Mouse (Mus musculus): ENCODE data around the gene Fn3k. TPM values are rescaled to one million over a fixed set of nuclear protein-coding genes. Genes with fewer than 3 reads are reported as not detected.

Gene Fn3k
- total RNA-seq (2014; fragmentation: Nextera tagmentation): 1.0 and 65.8 TPM in 2 replicates
- total RNA-seq (2017): 2.3 and 3.0 TPM in 2 replicates
- 0.04 and 0.15 TPM in 2 replicates for polyA plus RNA-seq (2012)

- peak within 1 kb of the TSS; percentile 67; the same call in 1 of the 2 replicates for H3K4me3 ChIP-seq (ENCODE audit: low read depth, low read length)
- H3K9me3 ChIP-seq (replicated peaks): no peaks in the 10 kb centered on the region
- ATAC-seq (ENCODE audit: extremely low read depth, insufficient number of reproducible peaks, low FRiP score, poor library complexity, severe bottlenecking) (peak; percentile 90), DNase-seq (ENCODE audit: low spot score) (peak; percentile 65)
- peaks cover 25% of the 10 kb centered on the region for H3K4me1 ChIP-seq (ENCODE audit: insufficient read depth, low read depth, low read length)
- H3K27me3 ChIP-seq (ENCODE audit: insufficient read depth, low read length): peaks cover 9% of the 10 kb centered on the region; the same call in 1 of the 2 replicates
- peaks cover 14% of the 10 kb centered on the region for H3K36me3 ChIP-seq (replicated peaks)
- TF ChIP-seq GATA2 (IDR thresholded peaks at IDR 0.05; ENCODE audit: borderline replicate concordance, low read depth, low read length): no peak
- TF ChIP-seq TAL1 (conservative IDR thresholded peaks at IDR 0.05; ENCODE audit: low read depth, low read length): no peak
- no peak for TF ChIP-seq CTCF (IDR thresholded peaks at IDR 0.05; ENCODE audit: low read depth, low read length)
- no peak for TF ChIP-seq POLR2AphosphoS5 (IDR thresholded peaks at IDR 0.05; ENCODE audit: insufficient replicate concordance, low read depth, low read length)
- no peak for TF ChIP-seq GATA1 (IDR thresholded peaks at IDR 0.05; ENCODE audit: borderline replicate concordance, low read length)
Measured at GRCm38 (mm10) chr11:121434156-121435155, at the start of gene Fn3k. Gene Fn3k (plus strand): TSS chr11:121434913.

GRCm38 (mm10) chr11:121387750-121388553 lies 46.8 kb upstream of the Fn3k start, which contains the start of gene Rab40b:
Gene Rab40b (minus strand): TSS chr11:121388251.
- no peak for ATAC-seq (ENCODE audit: extremely low read depth, insufficient number of reproducible peaks, low FRiP score, poor library complexity, severe bottlenecking)
- peaks cover 13% of the 10 kb centered on the region for H3K27me3 ChIP-seq (ENCODE audit: insufficient read depth, low read length)
- no peak for TF ChIP-seq POLR2AphosphoS5 (IDR thresholded peaks at IDR 0.05; ENCODE audit: insufficient replicate concordance, low read depth, low read length)
- TF ChIP-seq CTCF (IDR thresholded peaks at IDR 0.05; ENCODE audit: low read depth, low read length): no peak
- TF ChIP-seq GATA1 (IDR thresholded peaks at IDR 0.05; ENCODE audit: borderline replicate concordance, low read length): no peak
- TF ChIP-seq GATA2 (IDR thresholded peaks at IDR 0.05; ENCODE audit: borderline replicate concordance, low read depth, low read length): no peak
- TF ChIP-seq TAL1 (conservative IDR thresholded peaks at IDR 0.05; ENCODE audit: low read depth, low read length): no peak
- no peak within 1 kb of the TSS for H3K4me3 ChIP-seq (ENCODE audit: low read depth, low read length)
- no peaks in the 10 kb centered on the region for H3K9me3 ChIP-seq (replicated peaks)
- no peaks in the 10 kb centered on the region for H3K36me3 ChIP-seq (replicated peaks)
- H3K4me1 ChIP-seq (ENCODE audit: insufficient read depth, low read depth, low read length): peaks cover 2% of the 10 kb centered on the region; the same call in 1 of the 2 replicates
- DNase-seq (ENCODE audit: low spot score): no peak

GRCm38 (mm10) chr11:121388554-121388945 lies 46.2 kb upstream of the Fn3k start:
- no peaks in the 10 kb centered on the region for H3K36me3 ChIP-seq (replicated peaks)
- no peak for DNase-seq (ENCODE audit: low spot score)
- TF ChIP-seq POLR2AphosphoS5 (IDR thresholded peaks at IDR 0.05; ENCODE audit: insufficient replicate concordance, low read depth, low read length) (no peak), CTCF (IDR thresholded peaks at IDR 0.05; ENCODE audit: low read depth, low read length) (no peak), GATA2 (IDR thresholded peaks at IDR 0.05; ENCODE audit: borderline replicate concordance, low read depth, low read length) (no peak), TAL1 (conservative IDR thresholded peaks at IDR 0.05; ENCODE audit: low read depth, low read length) (no peak), GATA1 (IDR thresholded peaks at IDR 0.05; ENCODE audit: borderline replicate concordance, low read length) (no peak)
- no peaks in the 10 kb centered on the region for H3K9me3 ChIP-seq (replicated peaks)
- ATAC-seq (ENCODE audit: extremely low read depth, insufficient number of reproducible peaks, low FRiP score, poor library complexity, severe bottlenecking): no peak
- H3K4me1 ChIP-seq (ENCODE audit: insufficient read depth, low read depth, low read length): peaks cover 2% of the 10 kb centered on the region; the same call in 1 of the 2 replicates
- no peak overlapping the region for H3K4me3 ChIP-seq (ENCODE audit: low read depth, low read length)
- H3K27me3 ChIP-seq (ENCODE audit: insufficient read depth, low read length): peaks cover 18% of the 10 kb centered on the region

DNA sequence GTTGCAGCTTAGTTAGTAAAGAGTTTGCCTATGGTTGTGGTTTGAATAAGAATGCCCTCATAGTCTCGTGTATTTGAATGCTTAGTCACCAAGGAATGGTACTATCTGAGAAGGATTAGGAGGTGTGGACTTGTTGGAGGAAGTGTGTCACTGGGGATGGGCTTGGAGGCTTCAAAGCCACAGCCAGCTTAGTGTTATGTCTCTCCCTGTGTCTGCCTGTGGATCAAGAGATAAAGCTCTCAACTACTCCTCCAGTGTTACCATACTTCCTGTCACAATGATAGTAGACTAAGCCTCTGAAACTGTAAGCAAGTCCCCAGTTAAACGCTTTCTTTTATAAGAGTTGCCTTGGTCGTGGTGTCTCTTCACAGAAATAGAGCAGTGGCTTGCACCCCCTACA lies 43.9 kb upstream of the Fn3k start:
- ATAC-seq (ENCODE audit: extremely low read depth, insufficient number of reproducible peaks, low FRiP score, poor library complexity, severe bottlenecking): no peak
- H3K36me3 ChIP-seq (replicated peaks): no peaks in the 10 kb centered on the region
- TF ChIP-seq CTCF (IDR thresholded peaks at IDR 0.05; ENCODE audit: low read depth, low read length) (no peak), GATA2 (IDR thresholded peaks at IDR 0.05; ENCODE audit: borderline replicate concordance, low read depth, low read length) (no peak), POLR2AphosphoS5 (IDR thresholded peaks at IDR 0.05; ENCODE audit: insufficient replicate concordance, low read depth, low read length) (no peak), GATA1 (IDR thresholded peaks at IDR 0.05; ENCODE audit: borderline replicate concordance, low read length) (no peak), TAL1 (conservative IDR thresholded peaks at IDR 0.05; ENCODE audit: low read depth, low read length) (no peak)
- peaks cover 16% of the 10 kb centered on the region for H3K27me3 ChIP-seq (ENCODE audit: insufficient read depth, low read length)
- H3K4me3 ChIP-seq (ENCODE audit: low read depth, low read length): no peak overlapping the region
- H3K4me1 ChIP-seq (ENCODE audit: insufficient read depth, low read depth, low read length): peaks cover 2% of the 10 kb centered on the region; the same call in 1 of the 2 replicates
- no peaks in the 10 kb centered on the region for H3K9me3 ChIP-seq (replicated peaks)
- no peak for DNase-seq (ENCODE audit: low spot score)

DNA sequence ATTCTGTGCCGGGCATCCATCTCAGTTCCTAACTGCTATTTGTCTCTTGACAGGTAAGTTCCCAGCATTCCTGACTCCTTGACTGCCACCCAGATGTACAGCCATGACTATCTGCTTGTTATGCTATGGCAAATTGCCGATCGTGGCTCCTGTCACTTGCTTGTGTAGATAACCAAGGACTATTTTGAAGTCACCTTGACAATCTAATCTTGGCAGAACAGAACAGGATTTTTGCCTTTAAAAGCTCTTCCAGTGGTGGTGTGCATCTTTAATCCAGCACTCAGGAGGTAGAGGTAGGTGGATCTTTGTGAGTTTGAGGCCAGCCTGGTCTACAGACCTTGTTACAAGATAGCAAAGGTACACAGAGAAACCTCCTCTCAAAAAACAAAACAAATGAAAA lies 42.3 kb upstream of the Fn3k start:
- Histone ChIP-seq H3K4me1 (ENCODE audit: insufficient read depth, low read depth, low read length) (peaks cover 2% of the 10 kb centered on the region; the same call in 1 of the 2 replicates), H3K4me3 (ENCODE audit: low read depth, low read length) (no peak overlapping the region), H3K9me3 (replicated peaks) (no peaks in the 10 kb centered on the region), H3K27me3 (ENCODE audit: insufficient read depth, low read length) (peaks cover 11% of the 10 kb centered on the region; the same call in 1 of the 2 replicates), H3K36me3 (replicated peaks) (no peaks in the 10 kb centered on the region)
- DNase-seq (ENCODE audit: low spot score) (no peak), ATAC-seq (ENCODE audit: extremely low read depth, insufficient number of reproducible peaks, low FRiP score, poor library complexity, severe bottlenecking) (no peak)
- no peak for TF ChIP-seq GATA2 (IDR thresholded peaks at IDR 0.05; ENCODE audit: borderline replicate concordance, low read depth, low read length)
- TF ChIP-seq CTCF (IDR thresholded peaks at IDR 0.05; ENCODE audit: low read depth, low read length): no peak
- TF ChIP-seq POLR2AphosphoS5 (IDR thresholded peaks at IDR 0.05; ENCODE audit: insufficient replicate concordance, low read depth, low read length): no peak
- TF ChIP-seq TAL1 (conservative IDR thresholded peaks at IDR 0.05; ENCODE audit: low read depth, low read length): no peak
- TF ChIP-seq GATA1 (IDR thresholded peaks at IDR 0.05; ENCODE audit: borderline replicate concordance, low read length): no peak

Data from G1E (cell line).